Mouse (Mus musculus) small intestine, adult 2 months (tissue): ENCODE measurements around the gene Kifc1. TPM values are rescaled to one million over a fixed set of nuclear protein-coding genes. Genes with fewer than 3 reads are reported as not detected.

Experiments used
- H3K27ac ChIP-seq: fragments of 200-500 bp; 2 replicates; pipeline ENCODE4 v1.5.1; 2012; ENCODE audit warnings: low read depth, low read length, control low read depth, inconsistent platforms; ENCODE audit not compliant: insufficient read depth
- H3K27me3 ChIP-seq: fragments of 200-500 bp; 2 replicates; pipeline ENCODE4 v1.6.1; 2012; ENCODE audit warnings: mild to moderate bottlenecking, moderate library complexity, low read length, inconsistent platforms; ENCODE audit not compliant: control insufficient read depth, insufficient read depth
- H3K36me3 ChIP-seq: fragments of 200-500 bp; 2 replicates; pipeline ENCODE4 v1.6.1; 2012; ENCODE audit warnings: mild to moderate bottlenecking, low read length, control low read depth, inconsistent platforms; ENCODE audit not compliant: control insufficient read depth, insufficient read depth
- H3K4me1 ChIP-seq: fragments of 200-500 bp; 2 replicates; pipeline ENCODE4 v1.6.1; 2012; ENCODE audit warnings: low read length, inconsistent platforms, mixed read lengths; ENCODE audit not compliant: control insufficient read depth, insufficient read depth, insufficient read length
- H3K4me3 ChIP-seq: fragments of 200-500 bp; 2 replicates; pipeline ENCODE4 v1.5.1; 2012; ENCODE audit warnings: low read depth, mild to moderate bottlenecking, control low read depth, inconsistent platforms, low read length, moderate library complexity
- CTCF ChIP-seq: fragments of 200-500 bp; IDR thresholded peaks from 2 replicates; pipeline ENCODE4 v1.5.1; 2012; ENCODE audit warnings: low read depth, mild to moderate bottlenecking, control low read depth, inconsistent platforms, low read length, moderate library complexity, mixed read lengths; ENCODE audit not compliant: insufficient replicate concordance, insufficient read length; ENCODE audit errors: extremely low read depth
- POLR2A ChIP-seq: fragments of 200-500 bp; IDR thresholded peaks from 2 replicates; pipeline ENCODE4 v1.6.1; 2012; ENCODE audit warnings: low read depth, mild to moderate bottlenecking, control low read depth, inconsistent platforms, low read length, moderate library complexity
- whole genome bisulfite sequencing: fragments of 180-500 bp; shearing (Covaris S2); methylation state at CpG from one replicate; pipeline ENCODE4 v1.1.7; 2018; 5-methylcytosine and 5-hydroxymethylcytosine counted together
- polyA plus RNA-seq: library from polyadenylated mRNA; depleted of rRNA; stranded (reverse); fragments of >200 nt; gene quantifications from 2 replicates; pipeline ENCODE4 v1.2.3, GENCODE M21; 2012

The Kifc1 gene
- polyA plus RNA-seq, 1 experiment = 7.5 TPM

- no peak overlapping the region for H3K27ac ChIP-seq
- peaks cover 26% of the 10 kb centered on the region for H3K4me1 ChIP-seq
- peaks cover 36% of the 10 kb centered on the region for H3K36me3 ChIP-seq
- 85% methylated on average over 18 of the region's 18 CpGs for WGBS
- H3K4me3 ChIP-seq = no peak overlapping the region
- H3K27me3 ChIP-seq = no peaks in the 10 kb centered on the region
- no peak for TF ChIP-seq CTCF
- no peak for TF ChIP-seq POLR2A
These were observed 27.3 kb upstream of the Kifc1 start for GRCm38 (mm10) chr17:33917656-33918292.

- 82% methylated on average over 31 of the region's 31 CpGs for WGBS
These were observed 26.6 kb upstream of the Kifc1 start for GRCm38 (mm10) chr17:33916847-33917655.

GRCm38 (mm10) chr17:33916294-33916693 lies 25.8 kb upstream of the Kifc1 start:
- H3K4me1 ChIP-seq = peaks cover 24% of the 10 kb centered on the region
- H3K36me3 ChIP-seq = peaks cover 41% of the 10 kb centered on the region
- H3K27ac ChIP-seq = no peak overlapping the region
- 2% methylated on average over 20 of the region's 20 CpGs for WGBS
- TF ChIP-seq POLR2A (no peak), CTCF (no peak)
- H3K27me3 ChIP-seq = no peaks in the 10 kb centered on the region
- H3K4me3 ChIP-seq = peak overlapping the region; percentile 60

More at GRCm38 (mm10) chr17:33916847-33917655, 26.6 kb upstream of the Kifc1 start:
- Histone ChIP-seq H3K4me3 (peak overlapping the region; percentile 42), H3K27ac (no peak overlapping the region), H3K27me3 (no peaks in the 10 kb centered on the region), H3K36me3 (peaks cover 39% of the 10 kb centered on the region), H3K4me1 (peaks cover 24% of the 10 kb centered on the region)
- no peak for TF ChIP-seq CTCF
- no peak for TF ChIP-seq POLR2A

GRCm38 (mm10) chr17:33915671-33916250 lies 25.3 kb upstream of the Kifc1 start, which contains the start of the genes Tapbp and Zbtb22:
Gene Tapbp (plus strand): TSS chr17:33915899.
Gene Zbtb22 (plus strand): TSS chr17:33915904.
- Histone ChIP-seq H3K27ac (peak within 1 kb of the TSS; percentile 3; the same call in 1 of the 2 replicates), H3K4me1 (peaks cover 20% of the 10 kb centered on the region), H3K27me3 (no peaks in the 10 kb centered on the region), H3K4me3 (peak within 1 kb of the TSS; percentile 60), H3K36me3 (peaks cover 40% of the 10 kb centered on the region)
- WGBS = under 1% methylated on average over 34 of the region's 34 CpGs
- no peak; the same call in 1 of the 2 replicates for TF ChIP-seq POLR2A
- TF ChIP-seq CTCF = no peak

- peaks cover 40% of the 10 kb centered on the region for H3K36me3 ChIP-seq
- peaks cover 24% of the 10 kb centered on the region for H3K4me1 ChIP-seq
- TF ChIP-seq CTCF (peak; percentile 1; the same call in 1 of the 2 replicates), POLR2A (no peak)
- no peaks in the 10 kb centered on the region for H3K27me3 ChIP-seq
- WGBS = 71% methylated on average over 13 of the region's 13 CpGs
- no peak overlapping the region for H3K27ac ChIP-seq
- no peak overlapping the region for H3K4me3 ChIP-seq
These were observed 24.5 kb upstream of the Kifc1 start for GRCm38 (mm10) chr17:33914969-33915391.

- no peak overlapping the region for H3K27ac ChIP-seq
- WGBS = 96% methylated on average over 8 of the region's 8 CpGs
- peaks cover 40% of the 10 kb centered on the region for H3K36me3 ChIP-seq
- peaks cover 23% of the 10 kb centered on the region for H3K4me1 ChIP-seq
- TF ChIP-seq CTCF = no peak
- TF ChIP-seq POLR2A = no peak
- H3K4me3 ChIP-seq = no peak overlapping the region
- H3K27me3 ChIP-seq = no peaks in the 10 kb centered on the region
These were observed 23.4 kb upstream of the Kifc1 start for GRCm38 (mm10) chr17:33913905-33914304.
